ENCODE assay signal across 19 mouse cellular contexts in the genomic region with DNA sequence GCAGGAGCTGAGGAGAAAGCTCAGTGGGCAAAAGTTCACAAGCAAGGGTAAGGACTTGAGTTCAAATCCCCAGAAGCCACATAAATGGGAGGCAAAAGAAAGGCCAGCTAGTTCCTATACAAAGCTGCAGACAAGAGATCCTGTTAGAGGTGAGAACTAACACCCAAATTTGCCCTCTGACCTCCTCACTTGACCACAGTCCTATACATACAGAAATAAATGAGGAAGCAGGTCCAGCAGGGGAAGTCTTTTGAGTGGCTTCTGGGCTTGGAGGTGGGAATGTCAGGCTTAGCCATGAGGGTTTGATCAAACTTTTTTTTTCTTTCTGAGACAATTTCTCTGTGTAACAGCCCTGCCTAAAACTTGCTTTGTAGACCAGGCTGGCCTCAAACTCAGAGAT.
"Had no signal": no experiment of that assay in that cellular context is flagged by ENCODE, and none has a peak within 500 bp of the region (broad histone marks: within the 10 kb centered on the region; RNA-seq: fewer than 3 reads in every experiment).

No protein-coding gene starts in this region.

- ATAC-seq: hindbrain, embryonic 16.5 days; inflammation-experienced regulatory T-cells, adult 6 months; intestine, embryonic 15.5 days; intestine, postnatal 0 days; liver, embryonic 12.5 days had no signal

- DNase-seq: gastrocnemius, adult 2 months; gastrocnemius, postnatal 10 days; gastrocnemius, postnatal 25 days; heart, adult 11 months; heart, adult 2 months; heart, postnatal 14 days; heart, postnatal 36 days; kidney, adult 18-20 months; kidney, adult 8-10 months; kidney, postnatal 10 days; kidney, postnatal 25 days; kidney, postnatal 4 days; layer of hippocampus, adult 9-11 months; left cerebral cortex, postnatal 4 days had no signal
